Mouse (Mus musculus): ENCODE measurements around the gene Emilin1. TPM values are rescaled to one million over a fixed set of nuclear protein-coding genes. Genes with fewer than 3 reads are reported as not detected.

The Emilin1 gene
- polyA plus RNA-seq, 1 experiment from 2014 or later: 3.5 TPM

GRCm38 (mm10) chr5:30910481-30910880 lies 2.7 kb upstream of the Emilin1 start:
- no peak overlapping the region for H3K4me2 ChIP-seq (ENCODE audit: low read depth, low read length)
- H3K4me3 ChIP-seq (ENCODE audit: low read depth, low read length): no peak overlapping the region
- H3K27me3 ChIP-seq (ENCODE audit: control insufficient read depth, insufficient read depth, low read length): no peaks in the 10 kb centered on the region
- H3K9me3 ChIP-seq (ENCODE audit: control insufficient read depth, low read length): no peaks in the 10 kb centered on the region
- peaks cover 30% of the 10 kb centered on the region for H3K4me1 ChIP-seq (ENCODE audit: control insufficient read depth, insufficient read depth, low read length)
- H3K36me3 ChIP-seq (ENCODE audit: control insufficient read depth, insufficient read depth, low read length): 0 out of 2 replicates have a peak, but pooled peaks cover 3% of the 10 kb centered on the region
- ATAC-seq (ENCODE audit: low read depth): no peak
- no peak overlapping the region for H3K27ac ChIP-seq (ENCODE audit: low read depth, low read length)
- H3K9ac ChIP-seq (replicated peaks; ENCODE audit: low read depth, low read length): no peak overlapping the region

GRCm38 (mm10) chr5:30912156-30912555 lies 1.0 kb upstream of the Emilin1 start:
- no peak overlapping the region for H3K9ac ChIP-seq (replicated peaks; ENCODE audit: low read depth, low read length)
- no peak for ATAC-seq (ENCODE audit: low read depth)
- no peak overlapping the region for H3K4me2 ChIP-seq (ENCODE audit: low read depth, low read length)
- no peaks in the 10 kb centered on the region for H3K9me3 ChIP-seq (ENCODE audit: control insufficient read depth, low read length)
- WGBS: 54% methylated on average over 5 of the region's 5 CpGs
- H3K4me3 ChIP-seq (ENCODE audit: low read depth, low read length): no peak overlapping the region
- peaks cover 21% of the 10 kb centered on the region for H3K4me1 ChIP-seq (ENCODE audit: control insufficient read depth, insufficient read depth, low read length)
- H3K36me3 ChIP-seq (ENCODE audit: control insufficient read depth, insufficient read depth, low read length): no peaks in the 10 kb centered on the region
- no peaks in the 10 kb centered on the region for H3K27me3 ChIP-seq (ENCODE audit: control insufficient read depth, insufficient read depth, low read length)
- H3K27ac ChIP-seq (ENCODE audit: low read depth, low read length): peak overlapping the region; percentile 63

DNA sequence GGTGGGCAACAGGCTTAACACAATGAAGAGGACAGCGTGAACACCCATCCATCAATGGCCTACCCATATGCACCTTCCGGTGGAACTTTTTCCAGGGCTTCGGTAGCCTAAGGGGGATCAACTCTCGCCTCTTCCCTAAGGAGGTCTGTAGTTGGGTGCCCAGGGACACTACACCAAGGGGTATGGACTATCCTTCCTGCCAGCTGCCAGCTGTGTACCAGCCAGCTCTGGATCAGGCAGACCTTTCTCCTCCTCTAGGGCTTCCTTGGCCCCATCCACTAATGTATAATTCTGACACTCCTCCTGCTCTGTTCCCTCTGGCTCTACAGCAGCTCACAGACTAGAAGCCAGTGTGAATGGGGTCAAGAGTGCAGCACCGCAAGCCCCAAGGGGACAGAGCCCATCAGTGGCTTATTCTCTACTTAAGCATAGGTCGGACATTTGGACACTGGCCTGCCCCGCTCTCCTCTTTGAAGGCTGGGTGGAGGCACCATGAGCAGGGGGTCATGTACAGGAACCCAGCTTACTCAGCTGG lies 966 bp downstream of the Emilin1 start:
- Histone ChIP-seq H3K27me3 (ENCODE audit: control insufficient read depth, insufficient read depth, low read length) (no peaks in the 10 kb centered on the region), H3K9ac (replicated peaks; ENCODE audit: low read depth, low read length) (peak overlapping the region; percentile 26)
- 78% methylated on average over 7 of the region's 7 CpGs for WGBS

DNA sequence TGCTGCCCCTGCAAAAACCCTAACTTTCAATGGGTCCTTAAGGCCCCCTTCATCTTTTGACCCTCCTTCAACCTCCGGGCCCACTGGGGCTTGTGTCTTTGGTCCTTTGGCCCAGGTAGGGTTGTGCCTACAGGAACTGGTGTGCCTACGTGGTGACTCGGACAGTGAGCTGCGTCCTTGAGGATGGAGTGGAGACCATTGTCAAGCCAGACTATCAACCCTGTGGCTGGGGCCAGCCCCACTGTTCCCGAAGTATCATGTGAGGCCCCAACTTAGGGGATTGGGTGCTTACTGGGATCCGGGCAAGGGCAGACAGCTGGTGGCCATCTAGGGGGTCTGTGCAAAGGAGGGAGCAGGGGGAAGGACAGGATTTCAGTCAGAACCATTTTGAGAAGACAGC lies 1.6 kb downstream of the Emilin1 start:
- Histone ChIP-seq H3K27me3 (ENCODE audit: control insufficient read depth, insufficient read depth, low read length) (no peaks in the 10 kb centered on the region), H3K4me3 (ENCODE audit: low read depth, low read length) (no peak overlapping the region), H3K9ac (replicated peaks; ENCODE audit: low read depth, low read length) (peak overlapping the region; percentile 41; the same call in 1 of the 2 replicates), H3K9me3 (ENCODE audit: control insufficient read depth, low read length) (no peaks in the 10 kb centered on the region), H3K36me3 (ENCODE audit: control insufficient read depth, insufficient read depth, low read length) (no peaks in the 10 kb centered on the region), H3K4me1 (ENCODE audit: control insufficient read depth, insufficient read depth, low read length) (peaks cover 14% of the 10 kb centered on the region; the same call in 1 of the 2 replicates), H3K4me2 (ENCODE audit: low read depth, low read length) (peak overlapping the region; percentile 25; the same call in 1 of the 2 replicates), H3K27ac (ENCODE audit: low read depth, low read length) (no peak overlapping the region)
- WGBS: 85% methylated on average over 6 of the region's 6 CpGs
- ATAC-seq (ENCODE audit: low read depth): no peak

More for the DNA sequence above, 966 bp downstream of the Emilin1 start:
- ATAC-seq (ENCODE audit: low read depth): no peak
- peaks cover 14% of the 10 kb centered on the region; the same call in 1 of the 2 replicates for H3K4me1 ChIP-seq (ENCODE audit: control insufficient read depth, insufficient read depth, low read length)
- H3K27ac ChIP-seq (ENCODE audit: low read depth, low read length): 0 out of 2 replicates have a peak overlapping the region, but pooled peaks have one; percentile 63
- H3K4me3 ChIP-seq (ENCODE audit: low read depth, low read length): peak overlapping the region; percentile 4; the same call in 1 of the 2 replicates
- no peaks in the 10 kb centered on the region for H3K36me3 ChIP-seq (ENCODE audit: control insufficient read depth, insufficient read depth, low read length)
- H3K9me3 ChIP-seq (ENCODE audit: control insufficient read depth, low read length): no peaks in the 10 kb centered on the region
- H3K4me2 ChIP-seq (ENCODE audit: low read depth, low read length): peak overlapping the region; percentile 25; the same call in 1 of the 2 replicates

GRCm38 (mm10) chr5:30915456-30915855 lies 2.3 kb downstream of the Emilin1 start:
- no peaks in the 10 kb centered on the region for H3K9me3 ChIP-seq (ENCODE audit: control insufficient read depth, low read length)
- peak overlapping the region; percentile 41; the same call in 1 of the 2 replicates for H3K9ac ChIP-seq (replicated peaks; ENCODE audit: low read depth, low read length)
- peak; percentile 26 for ATAC-seq (ENCODE audit: low read depth)
- H3K27ac ChIP-seq (ENCODE audit: low read depth, low read length): no peak overlapping the region
- H3K36me3 ChIP-seq (ENCODE audit: control insufficient read depth, insufficient read depth, low read length): no peaks in the 10 kb centered on the region
- no peaks in the 10 kb centered on the region for H3K27me3 ChIP-seq (ENCODE audit: control insufficient read depth, insufficient read depth, low read length)
- peak overlapping the region; percentile 25; the same call in 1 of the 2 replicates for H3K4me2 ChIP-seq (ENCODE audit: low read depth, low read length)
- 76% methylated on average over 9 of the region's 9 CpGs for WGBS
- no peak overlapping the region for H3K4me3 ChIP-seq (ENCODE audit: low read depth, low read length)
- H3K4me1 ChIP-seq (ENCODE audit: control insufficient read depth, insufficient read depth, low read length): peaks cover 14% of the 10 kb centered on the region; the same call in 1 of the 2 replicates

DNA sequence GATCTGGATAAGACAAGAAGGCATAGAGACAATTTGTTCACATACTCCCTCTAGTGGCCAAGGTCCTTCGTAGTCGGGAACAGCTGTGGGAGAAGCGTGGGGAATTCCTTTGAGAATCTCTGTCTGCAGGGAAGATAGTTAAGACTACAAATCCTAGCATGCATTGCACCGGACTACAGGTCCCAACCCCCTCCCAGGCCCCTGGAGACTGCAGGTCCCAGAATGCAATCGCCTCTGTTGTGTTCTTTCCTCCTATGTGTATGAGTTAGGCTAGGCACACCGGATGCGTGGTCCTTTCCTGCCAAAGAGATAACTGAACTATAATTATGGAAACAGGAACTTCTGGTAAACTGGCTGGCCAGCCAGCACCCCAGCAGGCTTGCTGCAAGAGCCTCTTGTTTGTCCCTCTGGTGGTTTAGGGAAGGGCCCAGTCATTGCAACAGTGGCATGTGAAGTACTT lies 2.8 kb downstream of the Emilin1 start:
- peak overlapping the region; percentile 29; the same call in 1 of the 2 replicates for H3K4me2 ChIP-seq (ENCODE audit: low read depth, low read length)
- H3K4me3 ChIP-seq (ENCODE audit: low read depth, low read length): 0 out of 2 replicates have a peak overlapping the region, but pooled peaks have one; percentile 7
- H3K27me3 ChIP-seq (ENCODE audit: control insufficient read depth, insufficient read depth, low read length): no peaks in the 10 kb centered on the region
- H3K27ac ChIP-seq (ENCODE audit: low read depth, low read length): 0 out of 2 replicates have a peak overlapping the region, but pooled peaks have one; percentile 16
- peak; percentile 85 for ATAC-seq (ENCODE audit: low read depth)
- no peaks in the 10 kb centered on the region for H3K9me3 ChIP-seq (ENCODE audit: control insufficient read depth, low read length)
- H3K9ac ChIP-seq (replicated peaks; ENCODE audit: low read depth, low read length): peak overlapping the region; percentile 28; the same call in 1 of the 2 replicates
- H3K36me3 ChIP-seq (ENCODE audit: control insufficient read depth, insufficient read depth, low read length): no peaks in the 10 kb centered on the region
- H3K4me1 ChIP-seq (ENCODE audit: control insufficient read depth, insufficient read depth, low read length): peaks cover 17% of the 10 kb centered on the region; the same call in 1 of the 2 replicates
- WGBS: 3% methylated on average over 7 of the region's 7 CpGs

DNA sequence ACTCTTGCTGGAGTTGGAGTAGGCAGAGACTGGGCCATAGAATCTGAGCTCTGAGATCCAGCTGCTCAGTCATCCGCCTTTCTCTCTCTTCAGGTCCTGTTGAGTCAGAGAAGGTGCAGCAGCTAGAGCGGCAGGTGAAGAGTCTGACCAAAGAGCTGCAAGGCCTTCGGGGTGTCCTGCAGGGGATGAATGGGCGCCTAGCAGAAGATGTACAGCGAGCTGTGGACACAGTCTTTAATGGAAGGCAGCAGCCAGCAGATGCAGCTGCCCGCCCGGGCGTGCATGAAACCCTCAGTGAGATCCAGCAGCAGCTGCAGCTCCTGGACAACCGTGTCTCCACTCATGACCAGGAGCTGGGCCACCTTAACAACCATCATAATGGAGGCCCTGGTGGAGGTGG lies 3.6 kb downstream of the Emilin1 start:
- H3K36me3 ChIP-seq (ENCODE audit: control insufficient read depth, insufficient read depth, low read length): no peaks in the 10 kb centered on the region
- no peak overlapping the region for H3K9ac ChIP-seq (replicated peaks; ENCODE audit: low read depth, low read length)
- no peak overlapping the region for H3K4me2 ChIP-seq (ENCODE audit: low read depth, low read length)
- H3K27me3 ChIP-seq (ENCODE audit: control insufficient read depth, insufficient read depth, low read length): no peaks in the 10 kb centered on the region
- H3K4me1 ChIP-seq (ENCODE audit: control insufficient read depth, insufficient read depth, low read length): peaks cover 17% of the 10 kb centered on the region; the same call in 1 of the 2 replicates
- ATAC-seq (ENCODE audit: low read depth): no peak
- no peak overlapping the region for H3K4me3 ChIP-seq (ENCODE audit: low read depth, low read length)
- H3K27ac ChIP-seq (ENCODE audit: low read depth, low read length): no peak overlapping the region
- no peaks in the 10 kb centered on the region for H3K9me3 ChIP-seq (ENCODE audit: control insufficient read depth, low read length)
- 91% methylated on average over 9 of the region's 9 CpGs for WGBS

DNA sequence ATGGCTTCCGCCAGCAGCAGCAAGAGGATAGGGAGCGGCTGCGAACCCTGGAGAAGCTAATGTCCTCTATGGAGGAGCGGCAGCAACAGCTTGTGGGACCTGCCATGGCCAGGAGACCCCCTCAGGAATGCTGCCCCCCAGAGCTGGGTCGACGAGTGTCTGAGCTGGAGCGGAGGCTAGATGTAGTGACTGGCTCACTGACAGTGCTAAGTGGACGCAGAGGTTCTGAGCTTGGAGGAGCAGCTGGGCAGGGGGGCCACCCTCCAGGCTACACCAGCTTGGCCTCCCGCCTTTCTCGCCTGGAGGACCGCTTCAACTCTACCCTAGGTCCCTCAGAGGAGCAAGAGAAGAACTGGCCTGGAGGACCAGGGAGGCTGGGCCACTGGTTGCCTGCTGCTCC lies 4.1 kb downstream of the Emilin1 start:
- Histone ChIP-seq H3K9me3 (ENCODE audit: control insufficient read depth, low read length) (no peaks in the 10 kb centered on the region), H3K27me3 (ENCODE audit: control insufficient read depth, insufficient read depth, low read length) (no peaks in the 10 kb centered on the region), H3K27ac (ENCODE audit: low read depth, low read length) (no peak overlapping the region), H3K9ac (replicated peaks; ENCODE audit: low read depth, low read length) (no peak overlapping the region), H3K4me1 (ENCODE audit: control insufficient read depth, insufficient read depth, low read length) (peaks cover 19% of the 10 kb centered on the region; the same call in 1 of the 2 replicates), H3K4me3 (ENCODE audit: low read depth, low read length) (no peak overlapping the region), H3K4me2 (ENCODE audit: low read depth, low read length) (no peak overlapping the region), H3K36me3 (ENCODE audit: control insufficient read depth, insufficient read depth, low read length) (no peaks in the 10 kb centered on the region)
- WGBS: 96% methylated on average over 11 of the region's 11 CpGs
- ATAC-seq (ENCODE audit: low read depth): no peak

DNA sequence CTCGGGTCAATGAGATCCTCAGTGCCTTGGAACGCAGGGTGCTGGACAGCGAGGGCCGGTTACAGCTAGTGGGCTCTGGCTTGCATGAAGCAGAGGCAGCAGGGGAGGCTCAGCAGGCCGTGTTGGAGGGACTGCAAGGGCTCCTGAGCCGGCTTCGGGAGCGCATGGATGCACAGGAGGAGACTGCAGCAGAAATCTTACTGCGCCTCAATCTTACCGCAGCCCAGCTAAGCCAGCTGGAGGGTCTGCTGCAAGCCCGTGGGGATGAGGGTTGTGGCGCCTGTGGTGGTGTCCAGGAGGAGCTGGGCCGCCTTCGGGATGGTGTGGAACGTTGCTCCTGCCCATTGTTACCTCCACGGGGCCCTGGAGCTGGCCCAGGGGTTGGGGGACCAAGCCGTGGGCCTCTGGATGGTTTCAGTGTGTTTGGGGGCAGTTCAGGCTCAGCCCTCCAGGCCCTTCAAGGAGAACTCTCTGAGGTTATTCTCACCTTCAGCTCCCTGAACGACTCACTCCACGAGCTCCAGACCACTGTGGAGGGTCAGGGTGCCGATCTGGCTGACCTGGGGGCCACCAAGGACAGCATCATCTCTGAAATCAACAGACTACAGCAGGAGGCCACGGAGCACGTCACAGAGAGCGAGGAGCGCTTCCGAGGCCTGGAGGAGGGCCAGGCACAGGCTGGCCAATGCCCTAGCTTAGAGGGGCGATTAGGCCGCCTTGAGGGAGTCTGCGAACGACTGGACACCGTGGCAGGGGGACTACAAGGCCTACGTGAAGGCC lies 4.9 kb downstream of the Emilin1 start:
- H3K9ac ChIP-seq (replicated peaks; ENCODE audit: low read depth, low read length): no peak overlapping the region

More for the DNA sequence above, 4.9 kb downstream of the Emilin1 start:
- Histone ChIP-seq H3K27ac (ENCODE audit: low read depth, low read length) (no peak overlapping the region), H3K27me3 (ENCODE audit: control insufficient read depth, insufficient read depth, low read length) (no peaks in the 10 kb centered on the region), H3K4me2 (ENCODE audit: low read depth, low read length) (no peak overlapping the region), H3K4me1 (ENCODE audit: control insufficient read depth, insufficient read depth, low read length) (peaks cover 18% of the 10 kb centered on the region; the same call in 1 of the 2 replicates), H3K36me3 (ENCODE audit: control insufficient read depth, insufficient read depth, low read length) (no peaks in the 10 kb centered on the region), H3K9me3 (ENCODE audit: control insufficient read depth, low read length) (no peaks in the 10 kb centered on the region), H3K4me3 (ENCODE audit: low read depth, low read length) (no peak overlapping the region)
- no peak for ATAC-seq (ENCODE audit: low read depth)
- 86% methylated on average over 31 of the region's 31 CpGs for WGBS
